ENCODE assay signal across 21 mouse cellular contexts in genomic region chr5:58025123-58025522, GRCm38 (mm10).
"Had no signal": no experiment of that assay in that cellular context is flagged by ENCODE, and none has a peak within 500 bp of the region (broad histone marks: within the 10 kb centered on the region; RNA-seq: fewer than 3 reads in every experiment).

No protein-coding gene starts in this region.

- H3K4me3 ChIP-seq: layer of hippocampus, adult 2 months; limb, embryonic 10.5 days; limb, embryonic 13.5 days; liver, embryonic 12.5 days; liver, embryonic 15.5 days; midbrain, embryonic 12.5 days; midbrain, embryonic 15.5 days; neural tube, embryonic 12.5 days; stomach, embryonic 15.5 days had no signal

- H3K27me3 ChIP-seq: limb, embryonic 13.5 days; liver, embryonic 12.5 days; liver, embryonic 15.5 days; midbrain, embryonic 12.5 days; midbrain, embryonic 15.5 days; neural tube, embryonic 12.5 days; stomach, embryonic 15.5 days had no signal

- H3K4me1 ChIP-seq: limb, embryonic 13.5 days; liver, embryonic 12.5 days; liver, embryonic 15.5 days; midbrain, embryonic 12.5 days; stomach, embryonic 15.5 days had no signal

- H3K27ac ChIP-seq: kidney, postnatal 0 days; layer of hippocampus, adult 2 months; limb, embryonic 10.5 days; limb, embryonic 13.5 days; liver, embryonic 12.5 days; liver, embryonic 15.5 days; macrophage; midbrain, embryonic 12.5 days; midbrain, embryonic 15.5 days; neural tube, embryonic 12.5 days; stomach, embryonic 15.5 days had no signal

- H3K36me3 ChIP-seq: limb, embryonic 10.5 days; limb, embryonic 13.5 days; liver, embryonic 12.5 days; liver, embryonic 15.5 days; midbrain, embryonic 12.5 days; midbrain, embryonic 15.5 days; neural tube, embryonic 12.5 days; stomach, embryonic 15.5 days had no signal

- H3K4me2 ChIP-seq: liver, embryonic 12.5 days; liver, embryonic 15.5 days; midbrain, embryonic 12.5 days; neural tube, embryonic 12.5 days; stomach, embryonic 15.5 days had no signal

- DNase-seq: kidney, adult 2 months; kidney, postnatal 25 days; layer of hippocampus, adult 9-11 months; liver; lung, adult 18-20 months; retina, postnatal 1 day; right cerebral cortex, postnatal 25 days; spleen, adult 18-20 months; thymus, postnatal 25 days had no signal

- H3K9ac ChIP-seq: limb, embryonic 13.5 days; liver, embryonic 12.5 days; liver, embryonic 15.5 days; midbrain, embryonic 12.5 days; midbrain, embryonic 15.5 days; neural tube, embryonic 12.5 days; stomach, embryonic 15.5 days had no signal

- ATAC-seq: intestine, postnatal 0 days; liver, embryonic 12.5 days had no signal

- H3K9me3 ChIP-seq: limb, embryonic 10.5 days; limb, embryonic 13.5 days; liver, embryonic 12.5 days; liver, embryonic 15.5 days; midbrain, embryonic 12.5 days; midbrain, embryonic 15.5 days; neural tube, embryonic 12.5 days; stomach, embryonic 15.5 days had no signal
